Mouse (Mus musculus) myocyte (in vitro differentiated cells): ENCODE data around the gene 4921509C19Rik. TPM values are rescaled to one million over a fixed set of nuclear protein-coding genes. Genes with fewer than 3 reads are reported as not detected.
"Not testable (repeated sequence)": the region's sequence is repeated elsewhere in the genome, so short reads cannot be mapped to it uniquely, and the experiment has no call there.

Experiments used
- H3K27me3 ChIP-seq: one replicate; pipeline ENCODE4 v1.6.1; 2011; ENCODE audit not compliant: control insufficient read depth, insufficient read depth, insufficient read length
- H3K36me3 ChIP-seq: one replicate; pipeline ENCODE4 v1.6.1; 2011; ENCODE audit not compliant: control insufficient read depth, insufficient read depth
- H3K4me2 ChIP-seq: one replicate; pipeline ENCODE4 v1.6.1; 2011; ENCODE audit warnings: low read depth, control low read depth
- H3K4me3 ChIP-seq: one replicate; pipeline ENCODE4 v1.5.1; 2011; ENCODE audit warnings: mild to moderate bottlenecking, control low read depth, moderate library complexity
- H3K79me2 ChIP-seq: one replicate; pipeline ENCODE4 v1.6.1; 2011; ENCODE audit not compliant: control insufficient read depth, insufficient read depth
- H3ac ChIP-seq: one replicate; pipeline ENCODE4 v1.6.1; 2011; ENCODE audit not compliant: control insufficient read depth, insufficient read length
- CEBPB ChIP-seq: IDR thresholded peaks from 2 replicates; pipeline ENCODE4 v1.6.1; 2011; ENCODE audit warnings: mild to moderate bottlenecking, moderate library complexity; ENCODE audit not compliant: poor library complexity, insufficient read depth, severe bottlenecking
- E2F4 ChIP-seq: IDR thresholded peaks from one replicate; pipeline ENCODE4 v1.6.1; 2011; ENCODE audit warnings: mild to moderate bottlenecking, control low read depth, moderate library complexity; ENCODE audit not compliant: insufficient read depth
- MAX ChIP-seq: IDR thresholded peaks from one replicate; pipeline ENCODE4 v1.6.1; 2011; ENCODE audit warnings: low read depth, mild to moderate bottlenecking, control low read depth
- MYOD1 ChIP-seq, 3 experiments: IDR thresholded peaks; one replicate each; pipeline ENCODE4 v1.6.1; 2011; ENCODE audit warnings: control low read depth in 2 of 3, low read depth in 2 of 3, mild to moderate bottlenecking in 2 of 3, moderate library complexity in 1 of 3; ENCODE audit not compliant: insufficient read length in 2 of 3, control insufficient read depth in 1 of 3
- MYOG ChIP-seq, 3 experiments: IDR thresholded peaks; one replicate each; pipeline ENCODE4 v1.6.1; 2011; ENCODE audit warnings: control low read depth in 2 of 3, low read depth in 2 of 3, mild to moderate bottlenecking in 2 of 3; ENCODE audit not compliant: insufficient read length in 2 of 3, control insufficient read depth in 1 of 3, insufficient read depth in 1 of 3
- POLR2A ChIP-seq: IDR thresholded peaks from one replicate; pipeline ENCODE4 v1.6.1; 2011; ENCODE audit warnings: low read depth, mild to moderate bottlenecking, control low read depth, moderate library complexity; ENCODE audit not compliant: insufficient read length
- POLR2AphosphoS2 ChIP-seq: IDR thresholded peaks from one replicate; pipeline ENCODE4 v1.6.1; 2011; ENCODE audit warnings: low read depth, control low read depth; ENCODE audit not compliant: insufficient read length
- REST ChIP-seq: IDR thresholded peaks from one replicate; pipeline ENCODE4 v1.6.1; 2011; ENCODE audit warnings: mild to moderate bottlenecking, control low read depth, moderate library complexity; ENCODE audit not compliant: insufficient read depth, insufficient read length
- SRF ChIP-seq: IDR thresholded peaks from one replicate; pipeline ENCODE4 v1.6.1; 2011; ENCODE audit warnings: low read depth; ENCODE audit not compliant: control insufficient read depth, insufficient read length
- TCF12 ChIP-seq: IDR thresholded peaks from one replicate; pipeline ENCODE4 v1.6.1; 2011; ENCODE audit warnings: mild to moderate bottlenecking, control low read depth; ENCODE audit not compliant: poor library complexity, insufficient read depth, severe bottlenecking
- TCF3 ChIP-seq: IDR thresholded peaks from one replicate; pipeline ENCODE4 v1.6.1; 2011; ENCODE audit warnings: low read depth, control low read depth; ENCODE audit not compliant: insufficient read length
- USF1 ChIP-seq: IDR thresholded peaks from one replicate; pipeline ENCODE4 v1.6.1; 2011; ENCODE audit warnings: low read depth, mild to moderate bottlenecking, control low read depth, moderate library complexity
- polyA plus RNA-seq: library from polyadenylated mRNA; unstranded; fragments of >200 nt; fragmentation: generic; extraction: Trizol; gene quantifications from one replicate; pipeline ENCODE4 v1.2.1, GENCODE M21; 2012; ENCODE audit warnings: missing spikeins

The 4921509C19Rik gene
- polyA plus RNA-seq, 1 experiment, result not detected

DNA sequence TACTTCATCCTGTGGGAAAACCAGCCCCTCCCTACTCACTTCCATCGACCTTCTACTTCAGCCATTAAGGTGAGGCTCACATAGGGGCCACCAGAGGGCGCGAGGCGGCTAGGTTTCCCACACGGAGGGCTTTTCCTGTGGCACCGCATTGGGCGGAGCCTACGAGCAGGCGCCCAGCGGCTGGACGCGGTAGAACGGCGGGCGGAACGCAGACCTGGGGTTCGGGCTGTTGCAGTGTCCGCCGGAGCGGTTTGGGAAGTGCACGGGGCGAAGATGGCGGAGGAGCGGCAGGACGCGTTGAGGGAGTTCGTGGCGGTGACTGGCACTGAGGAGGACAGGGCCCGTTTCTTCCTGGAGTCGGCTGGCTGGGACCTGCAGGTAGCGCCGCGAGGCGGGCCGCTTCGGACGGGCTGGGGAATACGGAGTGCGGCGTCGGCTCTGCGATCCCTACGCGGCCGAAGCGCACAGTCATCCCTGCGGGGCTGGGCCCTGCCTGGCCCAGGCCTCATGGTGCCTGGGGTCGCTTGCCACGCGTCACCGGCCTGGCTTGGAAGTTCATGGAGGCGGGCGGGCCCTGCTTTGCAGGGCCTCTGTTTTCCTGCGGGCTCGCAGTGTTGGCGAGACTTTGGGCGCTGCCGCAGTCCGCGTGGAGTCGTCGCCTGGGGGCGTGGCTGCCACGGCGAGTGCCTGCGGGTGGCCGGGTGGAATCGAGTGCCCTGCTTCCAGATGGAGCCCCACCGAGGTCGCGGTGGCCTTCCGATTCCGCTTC is 18.3 kb upstream of the 4921509C19Rik start, which contains the start of gene Nsfl1c:
Gene Nsfl1c (plus strand): TSS at position 148 of the 769 bp plus-strand sequence.
- Histone ChIP-seq H3K4me3 (peak within 1 kb of the TSS; percentile 42), H3K36me3 (peaks cover 12% of the 10 kb centered on the region), H3ac (peak within 1 kb of the TSS; percentile 48), H3K27me3 (no peaks in the 10 kb centered on the region), H3K4me2 (peak within 1 kb of the TSS; percentile 74), H3K79me2 (peaks cover 30% of the 10 kb centered on the region)
- TF ChIP-seq E2F4 (no peak), REST (peak; percentile 43), POLR2A (peak; percentile 93), CEBPB (no peak), MYOG (IDR thresholded peaks at IDR 0.05; ENCODE audit: control insufficient read depth in 1 of 3, insufficient read depth in 1 of 3, insufficient read length in 2 of 3, low read depth in 2 of 3) (peak in 2 of 3 experiments; percentile 38 to 71), POLR2AphosphoS2 (peak; percentile 92), TCF3 (no peak), USF1 (no peak), MYOD1 (IDR thresholded peaks at IDR 0.05; ENCODE audit: control insufficient read depth in 1 of 3, insufficient read length in 2 of 3, low read depth in 2 of 3) (peak in 1 of 3 experiments; percentile 31), TCF12 (no peak), SRF (peak; percentile 68), MAX (peak; percentile 64)

DNA sequence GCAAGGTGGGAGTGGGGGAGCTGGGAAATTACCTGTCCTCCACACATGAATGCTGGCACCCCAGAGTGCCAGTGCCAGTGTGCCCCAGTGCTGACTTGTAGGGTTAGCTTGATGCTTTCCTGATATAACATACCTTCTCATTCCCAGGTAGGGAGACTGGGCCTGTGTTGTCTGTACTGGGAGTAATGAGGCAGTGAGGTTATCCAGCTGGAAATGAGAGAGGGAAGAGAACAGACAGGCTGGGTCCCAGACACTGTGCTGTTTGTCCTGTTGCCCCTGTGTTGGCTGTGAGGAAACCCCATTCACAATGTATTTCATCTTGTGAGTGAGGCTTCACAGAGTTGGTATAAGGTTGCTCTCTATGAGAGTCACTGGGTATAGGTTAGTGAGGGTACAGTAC is 10.5 kb upstream of the 4921509C19Rik start:
- no peak overlapping the region for H3K4me3 ChIP-seq
- no peak overlapping the region for H3K4me2 ChIP-seq
- H3K36me3 ChIP-seq, result no peaks in the 10 kb centered on the region
- no peak overlapping the region for H3ac ChIP-seq
- no peaks in the 10 kb centered on the region for H3K79me2 ChIP-seq
- TF ChIP-seq TCF3 (no peak), MYOD1 (IDR thresholded peaks at IDR 0.05; ENCODE audit: control insufficient read depth in 1 of 3, insufficient read length in 2 of 3, low read depth in 2 of 3) (no peak), MAX (no peak), USF1 (no peak), E2F4 (no peak)
- H3K27me3 ChIP-seq, result peaks cover 7% of the 10 kb centered on the region

DNA sequence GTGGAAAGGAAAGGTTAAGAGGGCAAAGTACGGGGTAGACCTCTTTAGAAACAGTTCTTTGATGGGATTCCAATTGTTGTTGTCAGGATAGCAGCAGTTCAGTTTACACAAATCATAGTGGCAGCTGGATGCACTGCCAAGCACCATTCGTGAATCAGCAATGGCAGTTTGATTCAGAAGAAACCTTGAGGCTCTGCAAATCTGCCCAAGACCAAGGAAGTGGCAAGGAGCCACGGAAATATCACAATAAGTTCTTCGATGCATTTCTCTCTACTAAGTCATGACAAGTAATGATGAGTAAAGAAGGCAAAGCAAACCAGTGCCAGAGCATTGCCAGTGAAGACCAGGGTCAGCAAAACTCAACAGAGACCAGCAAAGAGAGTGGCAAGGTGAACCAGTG is 41.0 kb downstream of the 4921509C19Rik start:
- not testable (repeated sequence) for H3K4me3 ChIP-seq, H3ac ChIP-seq, H3K36me3 ChIP-seq, H3K27me3 ChIP-seq, H3K4me2 ChIP-seq, H3K79me2 ChIP-seq

- H3K27me3 ChIP-seq, H3K79me2 ChIP-seq, H3K36me3 ChIP-seq, H3K4me2 ChIP-seq, H3ac ChIP-seq, H3K4me3 ChIP-seq: not testable (repeated sequence)
Observed at GRCm38 (mm10) chr2:151434203-151434602, 41.8 kb downstream of the 4921509C19Rik start.

Other genes starting within 250 kb of the 4921509C19Rik start
- 127 TPM for gene Nsfl1c, start 18.0 kb upstream of the 4921509C19Rik start, polyA plus RNA-seq
- 389 TPM for gene Fkbp1a, start 66.3 kb upstream of the 4921509C19Rik start, polyA plus RNA-seq
- 0.41 TPM for gene Sdcbp2, start 96.5 kb upstream of the 4921509C19Rik start, polyA plus RNA-seq
- not detected for gene Snph, start 156.4 kb upstream of the 4921509C19Rik start, polyA plus RNA-seq
- not detected for gene Rad21l, start 192.4 kb upstream of the 4921509C19Rik start, polyA plus RNA-seq
- gene Tmem74b, start 225.9 kb upstream of the 4921509C19Rik start, polyA plus RNA-seq, result not detected